Mouse (Mus musculus): ENCODE results near the gene Gm19684. TPM values are rescaled to one million over a fixed set of nuclear protein-coding genes. Genes with fewer than 3 reads are reported as not detected.
"Not testable (repeated sequence)": the region's sequence is repeated elsewhere in the genome, so short reads cannot be mapped to it uniquely, and the experiment has no call there.

Gene Gm19684
- polyA plus RNA-seq, 1 experiment from 2014 or later: not detected

DNA sequence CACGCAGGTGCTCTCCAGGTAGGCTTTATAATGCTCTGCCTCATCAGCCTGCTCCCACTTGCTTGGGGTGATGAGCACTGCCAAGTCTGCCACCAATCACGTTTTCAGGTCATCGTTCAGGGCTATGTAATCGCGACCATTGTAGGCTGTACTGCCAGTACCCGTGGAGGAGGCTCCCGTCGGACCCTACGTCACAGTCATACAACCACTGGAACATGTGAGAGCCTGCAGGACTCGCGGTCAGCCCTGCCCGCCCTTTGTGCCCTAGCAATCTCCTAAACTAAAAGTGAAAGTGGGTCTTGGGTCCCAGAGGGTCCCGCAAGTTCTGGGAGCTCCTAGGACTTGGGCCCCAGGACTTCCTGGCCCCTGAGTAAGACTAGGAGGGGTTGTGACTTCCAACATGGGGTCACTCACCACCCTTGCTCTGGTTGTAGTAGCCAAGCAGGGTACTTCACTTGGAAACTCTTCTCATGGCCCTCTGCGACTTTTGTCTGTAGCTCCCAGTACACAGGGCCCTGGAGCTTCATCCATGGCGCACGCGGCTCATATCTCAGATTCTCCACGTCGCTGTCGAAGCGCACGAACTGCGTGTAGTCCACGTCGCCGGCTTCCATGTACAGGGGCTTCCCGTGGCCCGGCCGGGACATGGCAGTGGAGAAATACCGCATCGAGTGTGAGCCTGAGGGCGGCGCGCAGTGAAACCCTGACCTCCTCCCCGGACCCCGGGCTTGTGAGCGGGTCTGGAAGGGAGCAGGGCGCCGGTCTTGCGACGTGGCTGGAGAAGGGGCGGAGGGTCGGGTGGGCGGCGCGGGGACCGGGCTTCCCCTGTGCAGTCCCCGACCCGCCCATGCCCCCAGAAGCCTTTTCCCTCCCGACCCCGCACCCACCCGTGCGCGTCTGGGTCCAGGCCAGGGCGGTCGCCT, 39.9 kb downstream of the Gm19684 start:
- WGBS: 3% methylated on average over 48 of the region's 56 CpGs
- Histone ChIP-seq H3K4me1 (ENCODE audit: control insufficient read depth, insufficient read depth, low read length) (no peaks in the 10 kb centered on the region), H3K4me2 (ENCODE audit: low read depth, severe bottlenecking) (peak overlapping the region; percentile 31; the same call in 1 of the 2 replicates), H3K27me3 (ENCODE audit: control insufficient read depth, insufficient read depth, low read length) (peaks cover 51% of the 10 kb centered on the region), H3K27ac (replicated peaks; ENCODE audit: low read depth, low read length) (no peak overlapping the region), H3K9ac (ENCODE audit: low read length) (no peak overlapping the region), H3K9me3 (ENCODE audit: control insufficient read depth, low read length) (no peaks in the 10 kb centered on the region), H3K36me3 (ENCODE audit: control insufficient read depth, insufficient read depth, low read length) (no peaks in the 10 kb centered on the region), H3K4me3 (ENCODE audit: low read depth, low read length) (no peak overlapping the region)
- DNase-seq (ENCODE audit: low spot score) (peak; percentile 41), ATAC-seq (ENCODE audit: insufficient number of reproducible peaks, low FRiP score, low TSS enrichment, low read depth) (no peak)

- DNase-seq (ENCODE audit: low spot score); ATAC-seq (ENCODE audit: insufficient number of reproducible peaks, low FRiP score, low TSS enrichment, low read depth); H3K4me3 ChIP-seq (ENCODE audit: low read depth, low read length); H3K4me1 ChIP-seq (ENCODE audit: control insufficient read depth, insufficient read depth, low read length); H3K9ac ChIP-seq (ENCODE audit: low read length); H3K36me3 ChIP-seq (ENCODE audit: control insufficient read depth, insufficient read depth, low read length); H3K27ac ChIP-seq (replicated peaks; ENCODE audit: low read depth, low read length); H3K4me2 ChIP-seq (ENCODE audit: low read depth, severe bottlenecking); H3K9me3 ChIP-seq (ENCODE audit: control insufficient read depth, low read length): not testable (repeated sequence)
- peaks cover 55% of the 10 kb centered on the region for H3K27me3 ChIP-seq (ENCODE audit: control insufficient read depth, insufficient read depth, low read length)
- WGBS: 16% methylated on average over 2 of the region's 2 CpGs
These were observed 45.4 kb downstream of the Gm19684 start for GRCm38 (mm10) chr17:36166901-36167300.

- WGBS: 2% methylated on average over 47 of the region's 51 CpGs
These were observed 46.0 kb downstream of the Gm19684 start for GRCm38 (mm10) chr17:36167306-36168038.

DNA sequence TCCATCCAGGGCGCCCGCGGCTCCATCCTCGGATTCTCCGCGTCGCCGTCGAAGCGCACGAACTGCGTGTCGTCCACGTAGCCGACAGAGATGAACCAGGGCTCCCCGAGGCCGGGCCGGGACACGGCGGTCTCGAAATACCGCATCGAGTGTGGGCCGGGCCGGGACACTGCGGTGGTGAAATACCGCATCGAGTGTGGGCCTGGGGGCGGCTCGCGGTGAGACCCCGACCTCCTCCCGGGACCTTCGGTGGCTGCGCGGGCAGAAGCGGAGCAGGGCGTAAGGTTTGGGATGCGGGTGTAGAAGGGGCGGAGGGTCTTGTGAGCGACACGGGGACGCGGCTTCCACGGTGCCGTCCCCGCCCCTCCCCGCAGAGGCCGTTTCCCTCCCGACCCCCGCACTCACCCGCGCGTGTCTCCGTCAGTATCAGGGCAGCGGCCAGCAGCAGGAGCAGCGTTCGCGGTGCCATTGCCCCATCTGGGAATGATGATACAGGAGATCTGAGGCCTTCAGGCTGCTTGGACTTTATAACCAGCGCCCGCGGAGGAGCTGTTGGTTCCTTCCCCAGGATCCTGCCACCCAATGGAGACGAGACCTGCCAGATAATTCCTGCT, 46.7 kb downstream of the Gm19684 start, which contains the start of gene Gm8909:
TSS of gene Gm8909 (minus strand) at position 499 of the 614 bp plus-strand sequence.
- Histone ChIP-seq H3K4me1 (ENCODE audit: control insufficient read depth, insufficient read depth, low read length) (no peaks in the 10 kb centered on the region), H3K27me3 (ENCODE audit: control insufficient read depth, insufficient read depth, low read length) (peaks cover 48% of the 10 kb centered on the region), H3K9me3 (ENCODE audit: control insufficient read depth, low read length) (no peaks in the 10 kb centered on the region), H3K4me3 (ENCODE audit: low read depth, low read length) (peak within 1 kb of the TSS; percentile 14), H3K9ac (ENCODE audit: low read length) (no peak within 1 kb of the TSS), H3K36me3 (ENCODE audit: control insufficient read depth, insufficient read depth, low read length) (no peaks in the 10 kb centered on the region), H3K27ac (replicated peaks; ENCODE audit: low read depth, low read length) (no peak within 1 kb of the TSS), H3K4me2 (ENCODE audit: low read depth, severe bottlenecking) (peak within 1 kb of the TSS; percentile 29)
- peak; percentile 29 for DNase-seq (ENCODE audit: low spot score)
- ATAC-seq (ENCODE audit: insufficient number of reproducible peaks, low FRiP score, low TSS enrichment, low read depth): no peak
- under 1% methylated on average over 54 of the region's 63 CpGs for WGBS

More at GRCm38 (mm10) chr17:36167306-36168038, 46.0 kb downstream of the Gm19684 start:
- Histone ChIP-seq H3K9me3 (ENCODE audit: control insufficient read depth, low read length) (no peaks in the 10 kb centered on the region), H3K4me1 (ENCODE audit: control insufficient read depth, insufficient read depth, low read length) (no peaks in the 10 kb centered on the region), H3K4me3 (ENCODE audit: low read depth, low read length) (peak overlapping the region; percentile 14), H3K27ac (replicated peaks; ENCODE audit: low read depth, low read length) (no peak overlapping the region), H3K9ac (ENCODE audit: low read length) (no peak overlapping the region), H3K4me2 (ENCODE audit: low read depth, severe bottlenecking) (peak overlapping the region; percentile 29), H3K27me3 (ENCODE audit: control insufficient read depth, insufficient read depth, low read length) (peaks cover 49% of the 10 kb centered on the region), H3K36me3 (ENCODE audit: control insufficient read depth, insufficient read depth, low read length) (no peaks in the 10 kb centered on the region)
- no peak for ATAC-seq (ENCODE audit: insufficient number of reproducible peaks, low FRiP score, low TSS enrichment, low read depth)
- no peak for DNase-seq (ENCODE audit: low spot score)

- H3K9ac ChIP-seq (ENCODE audit: low read length); H3K4me2 ChIP-seq (ENCODE audit: low read depth, severe bottlenecking); H3K9me3 ChIP-seq (ENCODE audit: control insufficient read depth, low read length); DNase-seq (ENCODE audit: low spot score); H3K36me3 ChIP-seq (ENCODE audit: control insufficient read depth, insufficient read depth, low read length); H3K4me3 ChIP-seq (ENCODE audit: low read depth, low read length); H3K27ac ChIP-seq (replicated peaks; ENCODE audit: low read depth, low read length); ATAC-seq (ENCODE audit: insufficient number of reproducible peaks, low FRiP score, low TSS enrichment, low read depth); H3K4me1 ChIP-seq (ENCODE audit: control insufficient read depth, insufficient read depth, low read length): not testable (repeated sequence)
- WGBS: no CpG with 5 or more reads among the region's 1 CpGs
- H3K27me3 ChIP-seq (ENCODE audit: control insufficient read depth, insufficient read depth, low read length): peaks cover 45% of the 10 kb centered on the region
These were observed 47.6 kb downstream of the Gm19684 start for GRCm38 (mm10) chr17:36169094-36169493.

- H3K27ac ChIP-seq (replicated peaks; ENCODE audit: low read depth, low read length): no peak overlapping the region
- H3K9ac ChIP-seq (ENCODE audit: low read length): no peak overlapping the region
- H3K36me3 ChIP-seq (ENCODE audit: control insufficient read depth, insufficient read depth, low read length): no peaks in the 10 kb centered on the region
- H3K4me3 ChIP-seq (ENCODE audit: low read depth, low read length): no peak overlapping the region
- peaks cover 41% of the 10 kb centered on the region for H3K27me3 ChIP-seq (ENCODE audit: control insufficient read depth, insufficient read depth, low read length)
- no peaks in the 10 kb centered on the region for H3K4me1 ChIP-seq (ENCODE audit: control insufficient read depth, insufficient read depth, low read length)
- no peak overlapping the region for H3K4me2 ChIP-seq (ENCODE audit: low read depth, severe bottlenecking)
- no peaks in the 10 kb centered on the region for H3K9me3 ChIP-seq (ENCODE audit: control insufficient read depth, low read length)
- no peak for ATAC-seq (ENCODE audit: insufficient number of reproducible peaks, low FRiP score, low TSS enrichment, low read depth)
- no peak for DNase-seq (ENCODE audit: low spot score)
These were observed 48.3 kb downstream of the Gm19684 start for GRCm38 (mm10) chr17:36169753-36170152.

DNA sequence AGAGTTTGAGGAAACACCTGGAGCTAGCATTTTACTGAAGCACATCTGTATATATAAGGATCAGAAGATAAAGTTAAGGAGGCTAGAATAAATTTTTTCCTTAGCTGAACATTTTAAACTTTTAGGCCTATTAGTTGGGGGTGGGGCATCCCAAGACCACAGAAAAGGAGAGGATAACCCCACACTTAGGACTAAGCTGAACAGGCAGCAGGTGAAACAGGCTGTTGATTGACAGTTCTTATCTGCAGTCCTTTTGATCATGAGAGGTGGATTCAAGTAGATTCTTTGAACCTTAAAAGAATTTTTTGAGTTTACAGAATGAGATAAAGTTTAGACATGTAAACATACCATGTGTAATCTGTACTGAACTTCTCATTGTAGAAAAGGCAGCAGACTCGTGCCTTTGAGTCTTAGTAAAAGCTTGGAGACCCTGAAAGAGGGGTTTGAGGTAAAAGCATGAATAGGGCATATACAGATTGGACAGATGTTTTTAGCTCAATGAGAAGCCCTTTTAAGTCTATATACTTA, 48.9 kb downstream of the Gm19684 start:
- 58% methylated on average over 1 of the region's 1 CpGs for WGBS
- Histone ChIP-seq H3K4me1 (ENCODE audit: control insufficient read depth, insufficient read depth, low read length) (no peaks in the 10 kb centered on the region), H3K27me3 (ENCODE audit: control insufficient read depth, insufficient read depth, low read length) (peaks cover 35% of the 10 kb centered on the region)

DNA sequence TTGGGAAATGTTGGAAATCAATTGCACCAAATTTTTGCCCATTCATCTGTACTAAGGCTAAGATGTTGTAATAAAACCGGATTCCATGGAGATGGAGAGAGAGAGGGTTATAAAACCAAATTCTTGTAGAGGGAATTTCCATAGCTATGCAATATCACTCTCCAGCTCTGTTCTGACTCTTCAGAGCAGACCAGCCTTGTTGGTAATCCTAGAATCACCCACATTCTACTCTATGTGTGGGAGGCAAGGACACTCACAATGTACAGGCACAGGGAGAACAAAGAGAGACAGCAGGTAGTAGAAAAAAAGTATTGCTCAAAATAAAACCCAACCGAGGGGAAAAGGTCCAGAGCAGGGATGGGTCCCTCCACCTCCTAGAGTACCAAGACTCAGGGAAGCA, 54.7 kb downstream of the Gm19684 start:
- not testable (repeated sequence) for H3K9ac ChIP-seq (ENCODE audit: low read length); H3K4me1 ChIP-seq (ENCODE audit: control insufficient read depth, insufficient read depth, low read length); H3K36me3 ChIP-seq (ENCODE audit: control insufficient read depth, insufficient read depth, low read length); DNase-seq (ENCODE audit: low spot score); H3K4me3 ChIP-seq (ENCODE audit: low read depth, low read length); ATAC-seq (ENCODE audit: insufficient number of reproducible peaks, low FRiP score, low TSS enrichment, low read depth); H3K27ac ChIP-seq (replicated peaks; ENCODE audit: low read depth, low read length); H3K27me3 ChIP-seq (ENCODE audit: control insufficient read depth, insufficient read depth, low read length); H3K4me2 ChIP-seq (ENCODE audit: low read depth, severe bottlenecking); H3K9me3 ChIP-seq (ENCODE audit: control insufficient read depth, low read length)
- no CpG with 5 or more reads among the region's 2 CpGs for WGBS

More for the DNA sequence above, 48.9 kb downstream of the Gm19684 start:
- DNase-seq (ENCODE audit: low spot score): no peak
- Histone ChIP-seq H3K4me3 (ENCODE audit: low read depth, low read length) (no peak overlapping the region), H3K36me3 (ENCODE audit: control insufficient read depth, insufficient read depth, low read length) (no peaks in the 10 kb centered on the region), H3K4me2 (ENCODE audit: low read depth, severe bottlenecking) (no peak overlapping the region), H3K9ac (ENCODE audit: low read length) (no peak overlapping the region), H3K27ac (replicated peaks; ENCODE audit: low read depth, low read length) (no peak overlapping the region), H3K9me3 (ENCODE audit: control insufficient read depth, low read length) (no peaks in the 10 kb centered on the region)
- no peak for ATAC-seq (ENCODE audit: insufficient number of reproducible peaks, low FRiP score, low TSS enrichment, low read depth)
